Comparison of ENCODE assay signal across 9 mouse cellular contexts in genomic region chr2:73527956-73528355, GRCm38 (mm10). TPM values are rescaled to one million over a fixed set of nuclear protein-coding genes. Genes with fewer than 3 reads are reported as not detected.
A peak's percentile ranks its signal among the peaks of the same experiment; 100 is the strongest.
DNase-seq lines count a peak whose midpoint lies in the region; ATAC-seq and TF ChIP-seq lines count a peak whose summit lies in the region.
"Had no signal": no experiment of that assay in that cellular context is flagged by ENCODE, and none has a peak within 500 bp of the region (broad histone marks: within the 10 kb centered on the region; RNA-seq: fewer than 3 reads in every experiment).

No protein-coding gene starts in this region.

- H3K27me3 ChIP-seq in midbrain, embryonic 12.5 days, result peaks cover 21% of the 10 kb centered on the region; the same call in 1 of the 2 replicates
- H3K27me3 ChIP-seq in midbrain, embryonic 16.5 days (ENCODE audit: control insufficient read depth, insufficient read depth, low read depth, low read length), result peaks cover 6% of the 10 kb centered on the region; the same call in 1 of the 2 replicates
- H3K27me3 ChIP-seq in limb, embryonic 14.5 days (ENCODE audit: control insufficient read depth, insufficient read depth, low read length), result no peaks in the 10 kb centered on the region
- no peaks in the 10 kb centered on the region for H3K27me3 ChIP-seq in stomach, postnatal 0 days (ENCODE audit: control insufficient read depth, insufficient read depth, low read length)

- H3K4me2 ChIP-seq in midbrain, embryonic 12.5 days (replicated peaks), result peak overlapping the region; percentile 90
- no peak overlapping the region for H3K4me2 ChIP-seq in midbrain, embryonic 16.5 days (ENCODE audit: low read length)
- peak overlapping the region; percentile 56 for H3K4me2 ChIP-seq in limb, embryonic 14.5 days (replicated peaks; ENCODE audit: low read depth, low read length, severe bottlenecking)
- peak overlapping the region; percentile 82 for H3K4me2 ChIP-seq in stomach, postnatal 0 days (replicated peaks; ENCODE audit: low read depth)

- 80% methylated on average over 11 of the region's 11 CpGs for WGBS in midbrain, embryonic 12.5 days
- 81% methylated on average over 11 of the region's 11 CpGs for WGBS in midbrain, embryonic 16.5 days
- WGBS in limb, embryonic 14.5 days, result 67% methylated on average over 11 of the region's 11 CpGs
- 65% methylated on average over 11 of the region's 11 CpGs for WGBS in stomach, postnatal 0 days

- no peak for ATAC-seq in midbrain, embryonic 12.5 days (ENCODE audit: low FRiP score, low read depth)
- no peak for ATAC-seq in midbrain, embryonic 16.5 days
- ATAC-seq in limb, embryonic 14.5 days (ENCODE audit: low FRiP score, low read depth), result no peak
- ATAC-seq in stomach, postnatal 0 days (ENCODE audit: low FRiP score, low TSS enrichment), result no peak

- no peak for TF ChIP-seq CTCF in stomach, postnatal 0 days (IDR thresholded peaks at IDR 0.05; ENCODE audit: low read depth)

- H3K36me3 ChIP-seq in midbrain, embryonic 12.5 days, result no peaks in the 10 kb centered on the region
- H3K36me3 ChIP-seq in midbrain, embryonic 16.5 days (ENCODE audit: control insufficient read depth, insufficient read depth, low read length), result no peaks in the 10 kb centered on the region
- no peaks in the 10 kb centered on the region for H3K36me3 ChIP-seq in limb, embryonic 14.5 days (ENCODE audit: control insufficient read depth, insufficient read depth, low read length)
- H3K36me3 ChIP-seq in stomach, postnatal 0 days (ENCODE audit: control insufficient read depth, insufficient read depth, low read length), result no peaks in the 10 kb centered on the region

- DNase-seq in heart, adult 11 months, result peak; percentile 91
- no peak for DNase-seq in heart, adult 8-10 months (ENCODE audit: low spot score)
- DNase-seq in limb, embryonic 14.5 days (ENCODE audit: low spot score), result no peak
- no peak for DNase-seq in stomach, postnatal 0 days (ENCODE audit: low spot score)
- no peak for DNase-seq in cerebellum, adult 11 months
- DNase-seq in adrenal gland, adult 18-20 months (ENCODE audit: low spot score in 2 of 2), result no peak
- DNase-seq: adrenal gland, adult 2 months had no signal

- H3K4me3 ChIP-seq in midbrain, embryonic 12.5 days, result no peak overlapping the region
- H3K4me3 ChIP-seq in midbrain, embryonic 16.5 days (ENCODE audit: low read depth, low read length), result no peak overlapping the region
- H3K4me3 ChIP-seq in limb, embryonic 14.5 days (replicated peaks; ENCODE audit: low read length), result peak overlapping the region; percentile 92
- peak overlapping the region; percentile 18; the same call in 1 of the 2 replicates for H3K4me3 ChIP-seq in stomach, postnatal 0 days (ENCODE audit: low read depth, low read length)

- no peaks in the 10 kb centered on the region for H3K9me3 ChIP-seq in midbrain, embryonic 12.5 days
- H3K9me3 ChIP-seq in midbrain, embryonic 16.5 days (replicated peaks; ENCODE audit: control insufficient read depth, low read length, poor library complexity, severe bottlenecking), result no peaks in the 10 kb centered on the region
- no peaks in the 10 kb centered on the region for H3K9me3 ChIP-seq in limb, embryonic 14.5 days (ENCODE audit: control insufficient read depth, low read length)
- H3K9me3 ChIP-seq in stomach, postnatal 0 days (ENCODE audit: control insufficient read depth, low read length), result no peaks in the 10 kb centered on the region

- H3K9ac ChIP-seq in midbrain, embryonic 12.5 days (replicated peaks), result no peak overlapping the region
- no peak overlapping the region for H3K9ac ChIP-seq in midbrain, embryonic 16.5 days (ENCODE audit: low read depth, low read length)
- H3K9ac ChIP-seq in limb, embryonic 14.5 days (ENCODE audit: low read depth, low read length, severe bottlenecking), result peak overlapping the region; percentile 96
- H3K9ac ChIP-seq in stomach, postnatal 0 days (ENCODE audit: low read length), result no peak overlapping the region

- no peak for TF ChIP-seq EP300 in stomach, postnatal 0 days (optimal IDR thresholded peaks at IDR 0.05)

- peaks cover 26% of the 10 kb centered on the region for H3K4me1 ChIP-seq in midbrain, embryonic 12.5 days
- H3K4me1 ChIP-seq in midbrain, embryonic 16.5 days (ENCODE audit: control insufficient read depth, insufficient read depth, low read length), result peaks cover 11% of the 10 kb centered on the region
- peaks cover 19% of the 10 kb centered on the region for H3K4me1 ChIP-seq in limb, embryonic 14.5 days (ENCODE audit: control insufficient read depth, insufficient read depth, low read length)
- H3K4me1 ChIP-seq in stomach, postnatal 0 days (replicated peaks; ENCODE audit: control insufficient read depth, insufficient read depth), result no peaks in the 10 kb centered on the region; the same call in 1 of the 2 replicates

- H3K27ac ChIP-seq in midbrain, embryonic 12.5 days (replicated peaks), result no peak overlapping the region
- H3K27ac ChIP-seq in midbrain, embryonic 16.5 days (ENCODE audit: low read length), result no peak overlapping the region
- H3K27ac ChIP-seq in limb, embryonic 14.5 days (replicated peaks; ENCODE audit: low read depth, low read length), result no peak overlapping the region
- no peak overlapping the region for H3K27ac ChIP-seq in stomach, postnatal 0 days (replicated peaks)

- no peak for TF ChIP-seq POLR2A in limb, embryonic 14.5 days (IDR thresholded peaks at IDR 0.05; ENCODE audit: borderline replicate concordance, extremely low read depth, insufficient read depth, insufficient read length)

RNA-seq across cellular contexts. Expression of gene Wipf1, which starts 1.6 kb away (rescaled TPM):
- 10 to 100 TPM; 11.5 to 14.6 (median 13.3) TPM for total RNA-seq in heart, adult 8-10 months (2022)
- polyA plus RNA-seq in midbrain, embryonic 12.5 days (2016; fragmentation: Nextera tagmentation; extraction: Ambion mirVana), result 5.1 and 5.3 TPM in 2 replicates
- 2.1 and 2.6 TPM in 2 replicates for polyA plus RNA-seq in midbrain, embryonic 16.5 days (2015; fragmentation: Nextera tagmentation; extraction: Ambion mirVana)
- 20.1 and 25.8 TPM in 2 replicates for polyA plus RNA-seq in limb, embryonic 14.5 days (2012; rRNA removed)
- polyA plus RNA-seq in limb, embryonic 14.5 days (2014; fragmentation: Nextera tagmentation; extraction: Ambion mirVana), result 25.7 and 27.8 TPM in 2 replicates
- 3.1 and 3.3 TPM in 2 replicates for polyA plus RNA-seq in stomach, postnatal 0 days (2015; fragmentation: Nextera tagmentation; extraction: Ambion mirVana)
- 10 to 100 TPM; 14.6 to 16.3 TPM for total RNA-seq in adrenal gland, adult 18-20 months (2021)

RNA-seq across cellular contexts. Expression of gene Chrna1, which starts 52.2 kb away (rescaled TPM):
- total RNA-seq in heart, adult 8-10 months (2022), result under 1 TPM in 3 of 4 experiments, not detected in 1; 0.05 to 0.11 (median 0.06) TPM
- 0.18 and 0.35 TPM in 2 replicates for polyA plus RNA-seq in midbrain, embryonic 12.5 days (2016; fragmentation: Nextera tagmentation; extraction: Ambion mirVana)
- polyA plus RNA-seq in midbrain, embryonic 16.5 days (2015; fragmentation: Nextera tagmentation; extraction: Ambion mirVana), result 0.15 and 0.24 TPM in 2 replicates
- polyA plus RNA-seq in limb, embryonic 14.5 days (2012; rRNA removed), result 8.9 and 9.3 TPM in 2 replicates
- 14.9 and 19.4 TPM in 2 replicates for polyA plus RNA-seq in limb, embryonic 14.5 days (2014; fragmentation: Nextera tagmentation; extraction: Ambion mirVana)
- polyA plus RNA-seq in stomach, postnatal 0 days (2015; fragmentation: Nextera tagmentation; extraction: Ambion mirVana), result 0.36 and 0.59 TPM in 2 replicates
- total RNA-seq in adrenal gland, adult 18-20 months (2021), result not detected
- total RNA-seq: adrenal gland, adult 2 months had no signal

Comparison
In these comparisons a context has a peak if more than half of its experiments do, and no peak if none do; other contexts are left out.
1. H3K4me3 ChIP-seq: peak in limb, embryonic 14.5 days (single experiment) and stomach, postnatal 0 days (single experiment); none in midbrain, embryonic 12.5 days (single experiment) and midbrain, embryonic 16.5 days (single experiment).